25 mouse cellular contexts compared by ENCODE assay signal in genomic region chr5:92370891-92371290, GRCm38 (mm10). TPM values are rescaled to one million over a fixed set of nuclear protein-coding genes. Genes with fewer than 3 reads are reported as not detected.
DNase-seq lines count a peak whose midpoint lies in the region; ATAC-seq and TF ChIP-seq lines count a peak whose summit lies in the region.
"Had no signal": no experiment of that assay in that cellular context is flagged by ENCODE, and none has a peak within 500 bp of the region (broad histone marks: within the 10 kb centered on the region; RNA-seq: fewer than 3 reads in every experiment).

No protein-coding gene starts in this region.

- no peaks in the 10 kb centered on the region for H3K27me3 ChIP-seq in forebrain, embryonic 13.5 days
- no peaks in the 10 kb centered on the region for H3K27me3 ChIP-seq in forebrain, embryonic 11.5 days (ENCODE audit: control insufficient read depth, insufficient read depth, low read length)
- H3K27me3 ChIP-seq in intestine, embryonic 15.5 days (replicated peaks), result no peaks in the 10 kb centered on the region
- H3K27me3 ChIP-seq in intestine, postnatal 0 days (replicated peaks; ENCODE audit: control insufficient read depth, insufficient read depth, low read length), result no peaks in the 10 kb centered on the region
- H3K27me3 ChIP-seq in E14TG2a.4 (ENCODE audit: insufficient read depth, low read length), result peaks cover 21% of the 10 kb centered on the region
- no peaks in the 10 kb centered on the region for H3K27me3 ChIP-seq in limb, embryonic 13.5 days
- no peaks in the 10 kb centered on the region for H3K27me3 ChIP-seq in kidney, adult 2 months (replicated peaks; ENCODE audit: control insufficient read depth, insufficient read depth, low read length)
- H3K27me3 ChIP-seq: embryonic facial prominence, embryonic 13.5 days; heart, embryonic 15.5 days; stomach, embryonic 15.5 days had no signal

- H3K4me1 ChIP-seq in forebrain, embryonic 13.5 days, result peaks cover 18% of the 10 kb centered on the region; the same call in 1 of the 2 replicates
- no peaks in the 10 kb centered on the region for H3K4me1 ChIP-seq in forebrain, embryonic 11.5 days (replicated peaks; ENCODE audit: control insufficient read depth, insufficient read depth, low read length)
- peaks cover 18% of the 10 kb centered on the region; the same call in 1 of the 2 replicates for H3K4me1 ChIP-seq in intestine, embryonic 15.5 days (replicated peaks)
- no peaks in the 10 kb centered on the region; the same call in 1 of the 2 replicates for H3K4me1 ChIP-seq in intestine, postnatal 0 days (replicated peaks; ENCODE audit: control insufficient read depth, insufficient read depth, low read length)
- H3K4me1 ChIP-seq in E14TG2a.4 (replicated peaks; ENCODE audit: low read depth, low read length), result peaks cover 7% of the 10 kb centered on the region
- peaks cover 19% of the 10 kb centered on the region; the same call in 1 of the 2 replicates for H3K4me1 ChIP-seq in limb, embryonic 13.5 days
- H3K4me1 ChIP-seq in kidney, adult 2 months (ENCODE audit: control insufficient read depth, insufficient read depth, low read length), result peaks cover 9% of the 10 kb centered on the region; the same call in 1 of the 2 replicates

- H3K9me3 ChIP-seq in forebrain, embryonic 13.5 days (replicated peaks), result no peaks in the 10 kb centered on the region
- H3K9me3 ChIP-seq in forebrain, embryonic 11.5 days (ENCODE audit: control insufficient read depth, low read length), result no peaks in the 10 kb centered on the region
- no peaks in the 10 kb centered on the region for H3K9me3 ChIP-seq in intestine, embryonic 15.5 days
- no peaks in the 10 kb centered on the region for H3K9me3 ChIP-seq in intestine, postnatal 0 days (ENCODE audit: control insufficient read depth)
- no peaks in the 10 kb centered on the region for H3K9me3 ChIP-seq in E14TG2a.4 (ENCODE audit: low read length)
- no peaks in the 10 kb centered on the region for H3K9me3 ChIP-seq in limb, embryonic 13.5 days
- H3K9me3 ChIP-seq: embryonic facial prominence, embryonic 13.5 days; G1E; heart, embryonic 15.5 days; stomach, embryonic 15.5 days had no signal

- no peak for TF ChIP-seq POLR2A in kidney, adult 2 months (IDR thresholded peaks at IDR 0.05; ENCODE audit: low read depth, low read length)

- peak overlapping the region; percentile 23; the same call in 1 of the 2 replicates for H3K27ac ChIP-seq in forebrain, embryonic 13.5 days
- no peak overlapping the region for H3K27ac ChIP-seq in forebrain, embryonic 11.5 days (ENCODE audit: low read depth, low read length)
- H3K27ac ChIP-seq in intestine, embryonic 15.5 days, result peak overlapping the region; percentile 48; the same call in 1 of the 2 replicates
- H3K27ac ChIP-seq in intestine, postnatal 0 days (ENCODE audit: low read depth, low read length), result no peak overlapping the region
- peak overlapping the region; percentile 63 for H3K27ac ChIP-seq in limb, embryonic 13.5 days
- no peak overlapping the region for H3K27ac ChIP-seq in kidney, adult 2 months (ENCODE audit: insufficient read depth, low read depth, low read length)
- H3K27ac ChIP-seq: embryonic facial prominence, embryonic 13.5 days; heart, embryonic 15.5 days; layer of hippocampus, adult 2 months; stomach, embryonic 15.5 days had no signal

- WGBS in forebrain, embryonic 13.5 days, result 85% methylated on average over 6 of the region's 6 CpGs
- WGBS in forebrain, embryonic 11.5 days, result 84% methylated on average over 6 of the region's 6 CpGs
- 56% methylated on average over 6 of the region's 6 CpGs for WGBS in intestine, embryonic 15.5 days
- WGBS in intestine, postnatal 0 days, result 74% methylated on average over 6 of the region's 6 CpGs
- 69% methylated on average over 6 of the region's 6 CpGs for WGBS in limb, embryonic 13.5 days
- WGBS in kidney, adult 2 months, result 85% methylated on average over 6 of the region's 6 CpGs

- H3K9ac ChIP-seq in forebrain, embryonic 13.5 days, result 0 out of 2 replicates have a peak overlapping the region, but pooled peaks have one; percentile 16
- H3K9ac ChIP-seq in forebrain, embryonic 11.5 days (ENCODE audit: low read length), result no peak overlapping the region
- no peak overlapping the region for H3K9ac ChIP-seq in intestine, embryonic 15.5 days
- no peak overlapping the region for H3K9ac ChIP-seq in intestine, postnatal 0 days (ENCODE audit: low read depth, low read length)
- no peak overlapping the region for H3K9ac ChIP-seq in limb, embryonic 13.5 days
- H3K9ac ChIP-seq: embryonic facial prominence, embryonic 13.5 days; heart, embryonic 15.5 days; stomach, embryonic 15.5 days had no signal

- H3K36me3 ChIP-seq in forebrain, embryonic 13.5 days (ENCODE audit: poor library complexity, severe bottlenecking), result no peaks in the 10 kb centered on the region
- no peaks in the 10 kb centered on the region for H3K36me3 ChIP-seq in forebrain, embryonic 11.5 days (ENCODE audit: control insufficient read depth, insufficient read depth, low read length)
- no peaks in the 10 kb centered on the region for H3K36me3 ChIP-seq in intestine, embryonic 15.5 days
- H3K36me3 ChIP-seq in intestine, postnatal 0 days (ENCODE audit: control insufficient read depth, insufficient read depth), result no peaks in the 10 kb centered on the region
- no peaks in the 10 kb centered on the region for H3K36me3 ChIP-seq in E14TG2a.4 (ENCODE audit: insufficient read depth, low read length)
- H3K36me3 ChIP-seq in limb, embryonic 13.5 days, result no peaks in the 10 kb centered on the region
- no peaks in the 10 kb centered on the region for H3K36me3 ChIP-seq in kidney, adult 2 months (ENCODE audit: control insufficient read depth, insufficient read depth, low read length)
- H3K36me3 ChIP-seq: embryonic facial prominence, embryonic 13.5 days; G1E; heart, embryonic 15.5 days; stomach, embryonic 15.5 days had no signal

- no peak for DNase-seq in forebrain, embryonic 11.5 days (ENCODE audit: low spot score)
- no peak for DNase-seq in kidney, adult 2 months
- no peak for DNase-seq in B cell, adult 2 months
- DNase-seq: cerebellum, adult 11 months; cerebellum, postnatal 10 days; gastrocnemius, postnatal 10 days; kidney, postnatal 14 days; lung, adult 18-20 months; lung, postnatal 14 days; right cerebral cortex, postnatal 25 days; thymus, adult 18-20 months; thymus, postnatal 4 days had no signal

- no peak overlapping the region for H3K4me3 ChIP-seq in forebrain, embryonic 13.5 days
- no peak overlapping the region for H3K4me3 ChIP-seq in forebrain, embryonic 11.5 days (ENCODE audit: low read depth, low read length)
- H3K4me3 ChIP-seq in intestine, embryonic 15.5 days (replicated peaks), result no peak overlapping the region
- H3K4me3 ChIP-seq in intestine, postnatal 0 days (ENCODE audit: low read depth, low read length), result no peak overlapping the region
- 0 out of 2 replicates have a peak overlapping the region, but pooled peaks have one; percentile 32 for H3K4me3 ChIP-seq in E14TG2a.4 (replicated peaks; ENCODE audit: low read length)
- H3K4me3 ChIP-seq in limb, embryonic 13.5 days, result no peak overlapping the region
- no peak overlapping the region for H3K4me3 ChIP-seq in kidney, adult 2 months (ENCODE audit: insufficient read depth, low read depth, low read length)
- H3K4me3 ChIP-seq: embryonic facial prominence, embryonic 13.5 days; heart, embryonic 15.5 days; layer of hippocampus, adult 2 months; stomach, embryonic 15.5 days had no signal

- no peak overlapping the region for H3K4me2 ChIP-seq in forebrain, embryonic 13.5 days
- H3K4me2 ChIP-seq in forebrain, embryonic 11.5 days (ENCODE audit: low read depth, low read length, severe bottlenecking), result no peak overlapping the region
- H3K4me2 ChIP-seq in intestine, embryonic 15.5 days (replicated peaks), result no peak overlapping the region
- no peak overlapping the region for H3K4me2 ChIP-seq in intestine, postnatal 0 days (replicated peaks; ENCODE audit: low read depth)
- no peak overlapping the region for H3K4me2 ChIP-seq in limb, embryonic 13.5 days (replicated peaks)
- H3K4me2 ChIP-seq: embryonic facial prominence, embryonic 13.5 days; heart, embryonic 15.5 days; stomach, embryonic 15.5 days had no signal

- TF ChIP-seq CTCF in intestine, postnatal 0 days (IDR thresholded peaks at IDR 0.05; ENCODE audit: low read depth), result no peak
- no peak for TF ChIP-seq CTCF in E14TG2a.4 (conservative IDR thresholded peaks at IDR 0.05; ENCODE audit: low read length)
- no peak for TF ChIP-seq CTCF in kidney, adult 2 months (conservative IDR thresholded peaks at IDR 0.05; ENCODE audit: insufficient read depth, insufficient read length, low read depth, low read length)

- ATAC-seq in forebrain, embryonic 13.5 days, result no peak
- ATAC-seq in forebrain, embryonic 11.5 days (replicated peaks; ENCODE audit: low FRiP score), result no peak
- no peak for ATAC-seq in intestine, embryonic 15.5 days
- no peak for ATAC-seq in intestine, postnatal 0 days
- no peak for ATAC-seq in limb, embryonic 13.5 days (ENCODE audit: low FRiP score, low read depth)
- ATAC-seq: activated CD4-positive, CD25-positive, alpha-beta regulatory T cell, adult 4 months; CD4-positive, CD25-positive, alpha-beta regulatory T cell, adult 4 months had no signal

RNA-seq across cellular contexts. Expression of gene Cxcl10, which starts 22.2 kb away (rescaled TPM):
- 0.22 TPM in 1 of 2 replicates, not detected in the other for polyA plus RNA-seq in forebrain, embryonic 13.5 days (2015; fragmentation: Nextera tagmentation; extraction: Ambion mirVana)
- 0.23 TPM in 1 of 2 replicates, not detected in the other for polyA plus RNA-seq in forebrain, embryonic 11.5 days (2014; fragmentation: Nextera tagmentation; extraction: Ambion mirVana)
- 1.9 and 2.4 TPM in 2 replicates for polyA plus RNA-seq in intestine, embryonic 15.5 days (2015; fragmentation: Nextera tagmentation; extraction: Ambion mirVana)
- 2.0 and 2.2 TPM in 2 replicates for polyA plus RNA-seq in intestine, postnatal 0 days (2015; fragmentation: Nextera tagmentation; extraction: Ambion mirVana)
- polyA plus RNA-seq in limb, embryonic 13.5 days (2015; fragmentation: Nextera tagmentation; extraction: Ambion mirVana), result 0.94 and 1.5 TPM in 2 replicates
- polyA plus RNA-seq in kidney, adult 2 months (2012; rRNA removed), result 10.2 and 16.6 TPM in 2 replicates
- polyA plus RNA-seq: G1E; neural tube, embryonic 11.5 days had no signal

RNA-seq across cellular contexts. Expression of gene Art3, which starts 39.3 kb away (rescaled TPM):
- 2.3 and 4.1 TPM in 2 replicates for polyA plus RNA-seq in forebrain, embryonic 13.5 days (2015; fragmentation: Nextera tagmentation; extraction: Ambion mirVana)
- 0.75 and 1.0 TPM in 2 replicates for polyA plus RNA-seq in forebrain, embryonic 11.5 days (2014; fragmentation: Nextera tagmentation; extraction: Ambion mirVana)
- polyA plus RNA-seq in intestine, embryonic 15.5 days (2015; fragmentation: Nextera tagmentation; extraction: Ambion mirVana), result 3.7 and 4.0 TPM in 2 replicates
- polyA plus RNA-seq in intestine, postnatal 0 days (2015; fragmentation: Nextera tagmentation; extraction: Ambion mirVana), result 12.7 and 13.5 TPM in 2 replicates
- polyA plus RNA-seq in limb, embryonic 13.5 days (2015; fragmentation: Nextera tagmentation; extraction: Ambion mirVana), result 5.2 and 5.5 TPM in 2 replicates
- 7.1 and 8.8 TPM in 2 replicates for polyA plus RNA-seq in kidney, adult 2 months (2012; rRNA removed)
- polyA plus RNA-seq: G1E had no signal

RNA-seq across cellular contexts. Expression of gene Cxcl9, which starts 43.0 kb away (rescaled TPM):
- polyA plus RNA-seq in forebrain, embryonic 13.5 days (2015; fragmentation: Nextera tagmentation; extraction: Ambion mirVana), result not detected in 2 replicates
- not detected in 2 replicates for polyA plus RNA-seq in forebrain, embryonic 11.5 days (2014; fragmentation: Nextera tagmentation; extraction: Ambion mirVana)
- polyA plus RNA-seq in intestine, embryonic 15.5 days (2015; fragmentation: Nextera tagmentation; extraction: Ambion mirVana), result 0.20 TPM in 1 of 2 replicates, not detected in the other
- 0.05 and 0.18 TPM in 2 replicates for polyA plus RNA-seq in intestine, postnatal 0 days (2015; fragmentation: Nextera tagmentation; extraction: Ambion mirVana)
- polyA plus RNA-seq in limb, embryonic 13.5 days (2015; fragmentation: Nextera tagmentation; extraction: Ambion mirVana), result 0.49 and 0.76 TPM in 2 replicates
- polyA plus RNA-seq in kidney, adult 2 months (2012; rRNA removed), result 8.2 and 14.6 TPM in 2 replicates
- polyA plus RNA-seq: embryonic facial prominence, embryonic 13.5 days; G1E; heart, embryonic 15.5 days; neural tube, embryonic 11.5 days; stomach, embryonic 15.5 days had no signal

Comparison
In these comparisons a context has a peak if more than half of its experiments do, and no peak if none do; other contexts are left out.
1. H3K27ac ChIP-seq: peak in forebrain, embryonic 13.5 days (single experiment), intestine, embryonic 15.5 days (single experiment) and limb, embryonic 13.5 days (single experiment); none in forebrain, embryonic 11.5 days (single experiment), intestine, postnatal 0 days (single experiment) and kidney, adult 2 months (single experiment).